Mouse (Mus musculus) WW6 (cell line): ENCODE data around the gene Adipoq.
"Not testable (repeated sequence)": the region's sequence is repeated elsewhere in the genome, so short reads cannot be mapped to it uniquely, and the experiment has no call there.

Source experiments
- DNase-seq: peaks from one replicate; pipeline ENCODE4 v3.0.0-alpha.2; 2013; ENCODE audit warnings: low read depth, low spot score

Adipoq gene

GRCm38 (mm10) chr16:23146280-23146679 is at the start of gene Adipoq:
Gene Adipoq (plus strand): TSS chr16:23146536.
- no peak for DNase-seq

- not testable (repeated sequence) for DNase-seq
Observed at GRCm38 (mm10) chr16:23096886-23097285, 49.5 kb upstream of the Adipoq start.

- not testable (repeated sequence) for DNase-seq
Observed at GRCm38 (mm10) chr16:23097290-23098104, 48.8 kb upstream of the Adipoq start.

- DNase-seq: not testable (repeated sequence)
Observed at GRCm38 (mm10) chr16:23098105-23098452, 48.3 kb upstream of the Adipoq start.

- no peak for DNase-seq
Observed at GRCm38 (mm10) chr16:23099632-23100031, 46.7 kb upstream of the Adipoq start.

- DNase-seq: no peak
Observed at GRCm38 (mm10) chr16:23100099-23100575, 46.2 kb upstream of the Adipoq start.

- no peak for DNase-seq
Observed at GRCm38 (mm10) chr16:23100613-23101012, 45.7 kb upstream of the Adipoq start.

GRCm38 (mm10) chr16:23102340-23103037 is 43.8 kb upstream of the Adipoq start:
- DNase-seq: no peak

GRCm38 (mm10) chr16:23103038-23103745 is 43.1 kb upstream of the Adipoq start:
- no peak for DNase-seq

GRCm38 (mm10) chr16:23103841-23104240 is 42.5 kb upstream of the Adipoq start:
- no peak for DNase-seq

GRCm38 (mm10) chr16:23106121-23106520 is 40.2 kb upstream of the Adipoq start:
- DNase-seq: no peak

- DNase-seq: peak; percentile 89
Observed at GRCm38 (mm10) chr16:23107231-23107942, 38.9 kb upstream of the Adipoq start, which contains the start of gene Eif4a2. Gene Eif4a2 (plus strand): TSS chr16:23107444.

- no peak for DNase-seq
Observed at GRCm38 (mm10) chr16:23107946-23108759, 38.2 kb upstream of the Adipoq start.

- no peak for DNase-seq
Observed at GRCm38 (mm10) chr16:23108943-23109342, 37.4 kb upstream of the Adipoq start.

GRCm38 (mm10) chr16:23109350-23110280 is 36.7 kb upstream of the Adipoq start:
- DNase-seq: no peak

- no peak for DNase-seq
Observed at GRCm38 (mm10) chr16:23112348-23112747, 34.0 kb upstream of the Adipoq start.

- DNase-seq: no peak
Observed at GRCm38 (mm10) chr16:23112861-23113435, 33.4 kb upstream of the Adipoq start.

- DNase-seq: no peak
Observed at GRCm38 (mm10) chr16:23113903-23114302, 32.4 kb upstream of the Adipoq start.
